Mouse (Mus musculus): ENCODE measurements at regions not wholly inside any gene's neighbourhood (a gene's known extent, or its start where the extent isn't known, plus 50 kb on each side); places are given as distances from the start of the nearest gene placed in this dataset.

DNA sequence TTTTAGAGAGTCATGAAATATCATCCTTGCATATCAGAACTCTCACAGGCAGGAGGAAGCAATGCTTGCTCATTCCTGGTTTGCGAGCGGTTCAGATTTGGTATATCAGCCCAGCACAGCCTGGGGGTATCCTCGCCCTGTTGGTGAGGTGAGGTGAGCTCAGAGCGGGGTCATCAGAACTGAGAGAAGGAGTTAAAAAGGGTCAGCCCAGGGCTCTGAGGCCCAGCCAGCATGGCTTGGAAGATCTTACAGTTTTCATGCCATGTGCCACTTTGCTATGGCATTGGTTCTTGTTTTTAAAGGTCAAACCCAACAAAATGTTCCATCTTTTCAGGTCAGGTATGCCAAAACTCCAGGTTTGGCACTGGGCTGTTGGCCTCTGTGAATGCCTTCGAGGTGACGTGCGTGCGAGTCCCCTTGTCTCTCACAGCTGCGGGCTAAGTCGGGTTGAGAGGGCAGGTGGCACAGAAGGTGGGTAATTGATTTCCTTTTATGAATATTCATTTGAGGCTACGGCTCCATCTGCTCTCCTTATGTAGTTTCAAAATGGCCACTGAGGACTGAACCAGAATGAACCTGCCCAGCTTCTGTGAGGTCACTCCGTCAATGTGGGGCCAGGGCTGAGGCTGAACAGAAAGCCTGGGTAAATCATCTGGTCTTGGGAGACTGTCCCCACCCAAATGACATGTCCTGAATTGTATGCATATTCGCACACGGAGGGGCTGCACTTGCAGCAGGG lies 86.3 kb downstream of the Hhipl2 start:
- no peak overlapping the region for H3K4me2 ChIP-seq
- no peaks in the 10 kb centered on the region for H3K27me3 ChIP-seq
- H3K9ac ChIP-seq = no peak overlapping the region
- H3K36me3 ChIP-seq = no peaks in the 10 kb centered on the region
- H3K9me3 ChIP-seq (replicated peaks) = no peaks in the 10 kb centered on the region
- no peaks in the 10 kb centered on the region for H3K4me1 ChIP-seq (replicated peaks)
- H3K27ac ChIP-seq = no peak overlapping the region
- H3K4me3 ChIP-seq = no peak overlapping the region
- no peak for ATAC-seq (replicated peaks; ENCODE audit: insufficient number of reproducible peaks, insufficient read depth, low FRiP score, low read depth)
- WGBS = 89% methylated on average over 14 of the region's 14 CpGs

- Histone ChIP-seq H3K9ac (no peak overlapping the region), H3K36me3 (no peaks in the 10 kb centered on the region), H3K27ac (no peak overlapping the region), H3K4me1 (replicated peaks) (no peaks in the 10 kb centered on the region), H3K4me2 (no peak overlapping the region), H3K9me3 (replicated peaks) (no peaks in the 10 kb centered on the region), H3K4me3 (no peak overlapping the region), H3K27me3 (no peaks in the 10 kb centered on the region)
- no peak for ATAC-seq (replicated peaks; ENCODE audit: insufficient number of reproducible peaks, insufficient read depth, low FRiP score, low read depth)
- 80% methylated on average over 2 of the region's 2 CpGs for WGBS
These were observed 89.9 kb downstream of the Hhipl2 start for GRCm38 (mm10) chr1:183507893-183508292.

GRCm38 (mm10) chr1:183510759-183511158 lies 92.7 kb downstream of the Hhipl2 start:
- Histone ChIP-seq H3K27me3 (no peaks in the 10 kb centered on the region), H3K9me3 (replicated peaks) (no peaks in the 10 kb centered on the region), H3K36me3 (no peaks in the 10 kb centered on the region), H3K27ac (no peak overlapping the region), H3K9ac (no peak overlapping the region), H3K4me1 (replicated peaks) (no peaks in the 10 kb centered on the region), H3K4me2 (no peak overlapping the region), H3K4me3 (no peak overlapping the region)
- WGBS = 73% methylated on average over 10 of the region's 10 CpGs
- no peak for ATAC-seq (replicated peaks; ENCODE audit: insufficient number of reproducible peaks, insufficient read depth, low FRiP score, low read depth)

GRCm38 (mm10) chr1:183513876-183514275 lies 95.9 kb downstream of the Hhipl2 start:
- Histone ChIP-seq H3K4me1 (replicated peaks) (no peaks in the 10 kb centered on the region), H3K9ac (no peak overlapping the region), H3K27ac (no peak overlapping the region), H3K4me3 (no peak overlapping the region), H3K9me3 (replicated peaks) (no peaks in the 10 kb centered on the region), H3K27me3 (no peaks in the 10 kb centered on the region), H3K4me2 (no peak overlapping the region), H3K36me3 (no peaks in the 10 kb centered on the region)
- WGBS = 82% methylated on average over 3 of the region's 3 CpGs
- ATAC-seq (replicated peaks; ENCODE audit: insufficient number of reproducible peaks, insufficient read depth, low FRiP score, low read depth) = no peak

DNA sequence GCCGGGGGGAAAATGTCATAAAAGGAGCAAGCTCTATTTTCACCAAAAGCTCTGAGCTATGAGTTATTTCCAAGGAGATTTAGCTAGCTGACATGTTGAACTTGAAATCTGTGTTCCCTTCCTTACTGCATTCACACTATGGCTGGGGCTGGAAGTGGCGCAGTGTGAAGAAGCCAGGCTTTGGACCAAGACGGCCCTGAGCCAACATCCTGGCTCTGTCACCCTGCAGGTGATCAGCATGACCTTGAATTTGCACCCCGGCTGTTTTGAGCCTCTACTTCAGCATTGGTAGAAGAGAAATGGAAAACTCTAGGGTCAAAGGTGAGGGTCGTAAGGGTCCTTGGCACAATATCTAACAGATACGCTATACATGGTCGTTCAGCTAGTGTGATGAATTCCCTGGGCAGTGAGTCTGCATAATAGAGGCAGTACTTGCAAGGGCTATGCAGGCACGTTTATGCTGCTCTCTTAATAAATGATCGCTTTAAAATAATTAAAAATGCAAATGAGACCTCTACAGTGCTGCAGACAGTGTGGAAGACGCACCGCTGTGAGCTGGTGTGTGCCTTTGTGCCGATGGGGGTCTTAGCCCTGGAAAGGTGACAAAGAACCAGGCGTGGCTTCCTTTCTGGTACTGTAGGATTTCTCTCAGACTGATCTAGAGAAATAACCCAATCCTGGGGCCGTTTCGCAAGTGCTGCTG lies 96.4 kb downstream of the Hhipl2 start:
- ATAC-seq (replicated peaks; ENCODE audit: insufficient number of reproducible peaks, insufficient read depth, low FRiP score, low read depth) = no peak
- Histone ChIP-seq H3K36me3 (no peaks in the 10 kb centered on the region), H3K27ac (no peak overlapping the region), H3K4me3 (no peak overlapping the region), H3K4me2 (no peak overlapping the region), H3K9me3 (replicated peaks) (no peaks in the 10 kb centered on the region), H3K27me3 (no peaks in the 10 kb centered on the region), H3K9ac (no peak overlapping the region), H3K4me1 (replicated peaks) (no peaks in the 10 kb centered on the region)
- 73% methylated on average over 15 of the region's 15 CpGs for WGBS

- ATAC-seq (replicated peaks; ENCODE audit: insufficient number of reproducible peaks, insufficient read depth, low FRiP score, low read depth) = no peak
- no peaks in the 10 kb centered on the region for H3K27me3 ChIP-seq
These were observed 96.9 kb downstream of the Hhipl2 start for GRCm38 (mm10) chr1:183514984-183515287.

DNA sequence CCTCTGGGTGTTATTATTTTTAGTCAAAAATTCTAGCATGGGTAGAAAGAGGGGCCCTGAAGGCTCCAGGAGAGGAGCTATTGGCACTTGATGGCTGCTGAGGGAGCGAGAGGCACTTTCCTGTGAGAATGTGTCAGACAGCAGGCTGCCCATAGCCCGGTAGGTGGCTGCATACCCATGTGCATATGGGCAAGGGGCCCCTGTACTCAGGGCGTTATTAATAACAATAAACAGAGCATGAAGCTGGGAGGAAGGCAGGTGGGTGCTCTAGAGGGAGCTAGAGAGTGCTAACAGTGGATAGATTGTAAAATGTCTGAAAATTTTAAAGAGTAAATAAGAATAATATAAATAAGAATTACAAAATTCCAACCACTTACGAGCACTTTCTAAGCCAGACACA lies 98.2 kb downstream of the Hhipl2 start:
- Histone ChIP-seq H3K36me3 (no peaks in the 10 kb centered on the region), H3K4me3 (no peak overlapping the region), H3K4me2 (no peak overlapping the region), H3K27ac (no peak overlapping the region), H3K27me3 (no peaks in the 10 kb centered on the region), H3K9me3 (replicated peaks) (no peaks in the 10 kb centered on the region), H3K9ac (no peak overlapping the region), H3K4me1 (replicated peaks) (no peaks in the 10 kb centered on the region; the same call in 1 of the 2 replicates)
- no peak for ATAC-seq (replicated peaks; ENCODE audit: insufficient number of reproducible peaks, insufficient read depth, low FRiP score, low read depth)
- 65% methylated on average over 4 of the region's 4 CpGs for WGBS

More at GRCm38 (mm10) chr1:183514984-183515287, 96.9 kb downstream of the Hhipl2 start:
- Histone ChIP-seq H3K27ac (no peak overlapping the region), H3K9me3 (replicated peaks) (no peaks in the 10 kb centered on the region), H3K4me3 (no peak overlapping the region), H3K36me3 (no peaks in the 10 kb centered on the region), H3K9ac (no peak overlapping the region), H3K4me2 (no peak overlapping the region), H3K4me1 (replicated peaks) (no peaks in the 10 kb centered on the region; the same call in 1 of the 2 replicates)
- WGBS = 64% methylated on average over 2 of the region's 2 CpGs

DNA sequence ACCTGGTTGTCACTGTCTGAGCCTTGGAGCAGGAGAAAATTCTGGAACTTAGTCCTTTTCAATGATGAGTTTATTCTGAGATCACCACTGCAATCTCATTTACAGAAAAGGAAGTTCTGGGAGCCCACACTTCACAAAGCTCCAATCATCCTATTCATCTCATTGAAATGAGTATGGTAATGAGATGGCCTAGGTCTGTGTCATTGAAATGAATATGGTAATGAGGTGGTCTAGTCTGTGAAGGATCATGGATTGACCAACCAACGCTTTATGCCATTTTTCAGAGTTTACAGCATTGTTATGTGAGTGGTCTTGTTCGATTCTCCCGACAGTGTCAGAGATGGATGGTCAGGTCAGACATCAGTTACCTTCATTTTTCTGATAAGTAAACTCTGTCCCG lies 99.2 kb downstream of the Hhipl2 start:
- Histone ChIP-seq H3K9ac (no peak overlapping the region), H3K27me3 (no peaks in the 10 kb centered on the region), H3K27ac (no peak overlapping the region), H3K9me3 (replicated peaks) (no peaks in the 10 kb centered on the region), H3K4me3 (no peak overlapping the region), H3K36me3 (no peaks in the 10 kb centered on the region), H3K4me1 (replicated peaks) (no peaks in the 10 kb centered on the region; the same call in 1 of the 2 replicates), H3K4me2 (no peak overlapping the region)
- WGBS = 76% methylated on average over 4 of the region's 4 CpGs
- no peak for ATAC-seq (replicated peaks; ENCODE audit: insufficient number of reproducible peaks, insufficient read depth, low FRiP score, low read depth)

DNA sequence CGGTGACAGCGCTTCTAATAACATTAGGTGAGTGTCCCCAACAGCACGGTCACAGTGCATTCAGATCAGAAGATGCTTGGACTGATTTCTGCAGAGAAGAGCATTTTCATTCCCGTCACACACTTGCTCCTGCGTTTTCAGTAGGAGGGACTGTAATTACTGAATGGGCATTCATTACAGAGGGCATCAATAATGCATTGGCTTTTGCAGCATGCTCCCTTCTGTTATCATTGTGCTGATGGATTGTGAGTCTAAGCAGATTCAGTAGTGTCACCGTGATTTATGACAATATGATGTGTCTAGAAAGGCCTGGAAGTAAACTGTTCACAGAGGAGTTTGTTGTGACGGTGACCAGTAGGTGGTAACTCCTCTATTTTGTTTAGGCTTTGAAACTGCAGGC lies 103.6 kb downstream of the Hhipl2 start:
- Histone ChIP-seq H3K4me2 (no peak overlapping the region), H3K9ac (no peak overlapping the region), H3K9me3 (replicated peaks) (no peaks in the 10 kb centered on the region), H3K36me3 (no peaks in the 10 kb centered on the region), H3K27me3 (no peaks in the 10 kb centered on the region), H3K4me1 (replicated peaks) (no peaks in the 10 kb centered on the region; the same call in 1 of the 2 replicates), H3K4me3 (no peak overlapping the region), H3K27ac (no peak overlapping the region)
- no peak for ATAC-seq (replicated peaks; ENCODE audit: insufficient number of reproducible peaks, insufficient read depth, low FRiP score, low read depth)
- 76% methylated on average over 7 of the region's 7 CpGs for WGBS

DNA sequence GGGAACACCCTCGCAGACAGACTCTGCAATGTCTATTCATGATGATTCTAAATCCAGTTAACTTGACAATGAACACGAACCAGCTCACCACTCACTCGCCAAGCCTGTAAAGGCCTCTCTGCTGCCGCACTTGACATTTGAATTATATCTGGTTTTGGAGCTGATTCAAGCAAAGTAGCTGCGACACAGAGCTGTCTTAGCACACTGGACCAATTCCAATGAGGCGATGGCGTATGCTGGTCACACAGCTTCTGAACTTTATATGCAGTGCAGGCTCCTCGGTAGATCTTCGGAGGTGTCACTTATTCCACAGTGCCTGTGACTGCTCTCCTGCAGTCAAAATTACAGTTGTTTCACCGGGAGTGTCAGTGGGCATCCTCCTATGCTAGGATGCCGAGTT lies 115.4 kb downstream of the Hhipl2 start:
- no peaks in the 10 kb centered on the region for H3K9me3 ChIP-seq (replicated peaks)
- H3K27ac ChIP-seq = no peak overlapping the region
- no peak overlapping the region for H3K4me3 ChIP-seq
- no peak overlapping the region for H3K4me2 ChIP-seq
- no peak overlapping the region for H3K9ac ChIP-seq
- no peaks in the 10 kb centered on the region for H3K36me3 ChIP-seq
- H3K4me1 ChIP-seq (replicated peaks) = no peaks in the 10 kb centered on the region
- H3K27me3 ChIP-seq = no peaks in the 10 kb centered on the region
- no peak for ATAC-seq (replicated peaks; ENCODE audit: insufficient number of reproducible peaks, insufficient read depth, low FRiP score, low read depth)
- 71% methylated on average over 11 of the region's 11 CpGs for WGBS

- H3K4me1 ChIP-seq (replicated peaks) = no peaks in the 10 kb centered on the region
- H3K9ac ChIP-seq = no peak overlapping the region
- no peaks in the 10 kb centered on the region for H3K9me3 ChIP-seq (replicated peaks)
- H3K27ac ChIP-seq = no peak overlapping the region
- no peak overlapping the region for H3K4me2 ChIP-seq
- WGBS = 70% methylated on average over 7 of the region's 7 CpGs
- no peaks in the 10 kb centered on the region for H3K36me3 ChIP-seq
- ATAC-seq (replicated peaks; ENCODE audit: insufficient number of reproducible peaks, insufficient read depth, low FRiP score, low read depth) = no peak
- no peaks in the 10 kb centered on the region for H3K27me3 ChIP-seq
- no peak overlapping the region for H3K4me3 ChIP-seq
These were observed 130.9 kb downstream of the Hhipl2 start for GRCm38 (mm10) chr1:183548752-183549387.
